10 mouse cellular contexts compared by ENCODE assay signal in genomic region chr17:46594606-46595005, GRCm38 (mm10). TPM values are rescaled to one million over a fixed set of nuclear protein-coding genes. Genes with fewer than 3 reads are reported as not detected.
DNase-seq lines count a peak whose midpoint lies in the region; ATAC-seq and TF ChIP-seq lines count a peak whose summit lies in the region.
"Had no signal": no experiment of that assay in that cellular context is flagged by ENCODE, and none has a peak within 500 bp of the region (broad histone marks: within the 10 kb centered on the region; RNA-seq: fewer than 3 reads in every experiment).

No protein-coding gene starts in this region.

- H3K9ac ChIP-seq in heart, embryonic 15.5 days, result peak overlapping the region; percentile 34
- no peak overlapping the region for H3K9ac ChIP-seq in heart, adult 2 months (ENCODE audit: low read depth, low read length)
- H3K9ac ChIP-seq in neural tube, embryonic 13.5 days, result no peak overlapping the region
- H3K9ac ChIP-seq in intestine, postnatal 0 days (ENCODE audit: low read depth, low read length), result no peak overlapping the region
- H3K9ac ChIP-seq: lung, embryonic 14.5 days had no signal

- H3K27ac ChIP-seq in heart, embryonic 15.5 days, result peak overlapping the region; percentile 56
- no peak overlapping the region for H3K27ac ChIP-seq in heart, adult 2 months
- H3K27ac ChIP-seq in neural tube, embryonic 13.5 days (replicated peaks), result peak overlapping the region; percentile 55; the same call in 1 of the 2 replicates
- no peak overlapping the region for H3K27ac ChIP-seq in intestine, postnatal 0 days (ENCODE audit: low read depth, low read length)

- no peak for TF ChIP-seq POLR2A in heart, adult 2 months (IDR thresholded peaks at IDR 0.05; ENCODE audit: insufficient read depth, low read depth, low read length)

- TF ChIP-seq EP300 in heart, adult 2 months (IDR thresholded peaks at IDR 0.05; ENCODE audit: insufficient read depth, low read depth, low read length), result no peak

- WGBS in heart, embryonic 15.5 days, result 15% methylated on average over 9 of the region's 9 CpGs
- WGBS in heart, adult 2 months, result 67% methylated on average over 9 of the region's 9 CpGs
- 39% methylated on average over 9 of the region's 9 CpGs for WGBS in neural tube, embryonic 13.5 days
- 61% methylated on average over 9 of the region's 9 CpGs for WGBS in intestine, postnatal 0 days

- intact Hi-C loops in heart, adult 2 months (cut with DNase I), result no loop called here

- no peak overlapping the region for H3K4me3 ChIP-seq in heart, embryonic 15.5 days
- no peak overlapping the region for H3K4me3 ChIP-seq in heart, adult 2 months
- no peak overlapping the region for H3K4me3 ChIP-seq in neural tube, embryonic 13.5 days
- no peak overlapping the region for H3K4me3 ChIP-seq in intestine, postnatal 0 days (ENCODE audit: low read depth, low read length)

- peaks cover 21% of the 10 kb centered on the region for H3K4me1 ChIP-seq in heart, embryonic 15.5 days (replicated peaks)
- H3K4me1 ChIP-seq in heart, adult 2 months (ENCODE audit: control insufficient read depth, insufficient read depth, low read length), result no peaks in the 10 kb centered on the region
- peaks cover 24% of the 10 kb centered on the region for H3K4me1 ChIP-seq in neural tube, embryonic 13.5 days (replicated peaks)
- no peaks in the 10 kb centered on the region; the same call in 1 of the 2 replicates for H3K4me1 ChIP-seq in intestine, postnatal 0 days (replicated peaks; ENCODE audit: control insufficient read depth, insufficient read depth, low read length)

- TF ChIP-seq CTCF in heart, adult 2 months (IDR thresholded peaks at IDR 0.05), result no peak
- TF ChIP-seq CTCF in intestine, postnatal 0 days (IDR thresholded peaks at IDR 0.05; ENCODE audit: low read depth), result no peak

- DNase-seq in heart, adult 2 months, result no peak
- DNase-seq in neural tube, embryonic 10.5 days (ENCODE audit: extremely low spot score, low spot score), result no peak
- no peak for DNase-seq in cerebellum, adult 9-10 months
- DNase-seq: cerebellum, adult 18-20 months; lung, embryonic 14.5 days; right cerebral cortex, postnatal 25 days had no signal

- H3K79me2 ChIP-seq in heart, adult 2 months (replicated peaks; ENCODE audit: control insufficient read depth, insufficient read depth, low read length), result no peaks in the 10 kb centered on the region

- H3K4me2 ChIP-seq in heart, embryonic 15.5 days, result no peak overlapping the region
- H3K4me2 ChIP-seq in neural tube, embryonic 13.5 days, result no peak overlapping the region
- no peak overlapping the region for H3K4me2 ChIP-seq in intestine, postnatal 0 days (replicated peaks; ENCODE audit: low read depth)
- H3K4me2 ChIP-seq: lung, embryonic 14.5 days had no signal

- peaks cover 5% of the 10 kb centered on the region; the same call in 1 of the 2 replicates for H3K36me3 ChIP-seq in heart, embryonic 15.5 days
- H3K36me3 ChIP-seq in heart, adult 2 months (ENCODE audit: control insufficient read depth, insufficient read depth, low read length), result no peaks in the 10 kb centered on the region
- H3K36me3 ChIP-seq in neural tube, embryonic 13.5 days, result peaks cover 22% of the 10 kb centered on the region
- peaks cover 7% of the 10 kb centered on the region; the same call in 1 of the 2 replicates for H3K36me3 ChIP-seq in intestine, postnatal 0 days (ENCODE audit: control insufficient read depth, insufficient read depth)

- ATAC-seq in heart, embryonic 15.5 days (replicated peaks; ENCODE audit: insufficient number of reproducible peaks, insufficient read depth, low FRiP score, low read depth), result no peak
- ATAC-seq in neural tube, embryonic 13.5 days (ENCODE audit: low read depth), result peak; percentile 49; the same call in 1 of the 2 replicates
- ATAC-seq in intestine, postnatal 0 days, result peak; percentile 20; the same call in 1 of the 2 replicates
- no peak for ATAC-seq in megakaryocyte, adult 5-6 weeks (ENCODE audit: poor library complexity, severe bottlenecking)

- H3K27me3 ChIP-seq in heart, embryonic 15.5 days, result no peaks in the 10 kb centered on the region
- no peaks in the 10 kb centered on the region for H3K27me3 ChIP-seq in heart, adult 2 months (ENCODE audit: control insufficient read depth, insufficient read depth, low read length)
- no peaks in the 10 kb centered on the region for H3K27me3 ChIP-seq in neural tube, embryonic 13.5 days
- no peaks in the 10 kb centered on the region for H3K27me3 ChIP-seq in intestine, postnatal 0 days (replicated peaks; ENCODE audit: control insufficient read depth, insufficient read depth, low read length)

- H3K9me3 ChIP-seq in heart, embryonic 15.5 days (replicated peaks), result no peaks in the 10 kb centered on the region
- no peaks in the 10 kb centered on the region for H3K9me3 ChIP-seq in neural tube, embryonic 13.5 days
- no peaks in the 10 kb centered on the region for H3K9me3 ChIP-seq in intestine, postnatal 0 days (ENCODE audit: control insufficient read depth)

RNA-seq across cellular contexts. Expression of gene Ptk7, which starts 34.7 kb away (rescaled TPM):
- 34.1 and 49.5 TPM in 2 replicates for polyA plus RNA-seq in heart, embryonic 15.5 days (2015; fragmentation: Nextera tagmentation; extraction: Ambion mirVana)
- total RNA-seq in heart, adult 2 months (2021), result 1 to 10 TPM; 2.6 TPM
- polyA plus RNA-seq in heart, adult 2 months (2012; rRNA removed), result 2.8 and 3.1 TPM in 2 replicates
- 38.7 and 41.3 TPM in 2 replicates for polyA plus RNA-seq in neural tube, embryonic 13.5 days (2015; fragmentation: Nextera tagmentation; extraction: Ambion mirVana)
- polyA plus RNA-seq in intestine, postnatal 0 days (2015; fragmentation: Nextera tagmentation; extraction: Ambion mirVana), result 13.7 and 14.7 TPM in 2 replicates
- total RNA-seq in megakaryocyte, adult 5-6 weeks (2015), result not detected in 2 replicates
- total RNA-seq in megakaryocyte, adult 5-6 weeks (2017), result 0.07 and 0.16 TPM in 2 replicates

RNA-seq across cellular contexts. Expression of gene Srf, which starts 38.6 kb away (rescaled TPM):
- polyA plus RNA-seq in heart, embryonic 15.5 days (2015; fragmentation: Nextera tagmentation; extraction: Ambion mirVana), result 8.7 and 14.6 TPM in 2 replicates
- 100 to 1,000 TPM in 1 of 2 experiments, 10 to 100 TPM in 1; 91.5 to 106 TPM for total RNA-seq in heart, adult 2 months (2021)
- polyA plus RNA-seq in heart, adult 2 months (2012; rRNA removed), result 223 and 227 TPM in 2 replicates
- polyA plus RNA-seq in neural tube, embryonic 13.5 days (2015; fragmentation: Nextera tagmentation; extraction: Ambion mirVana), result 4.7 and 5.4 TPM in 2 replicates
- polyA plus RNA-seq in intestine, postnatal 0 days (2015; fragmentation: Nextera tagmentation; extraction: Ambion mirVana), result 5.1 and 5.2 TPM in 2 replicates
- total RNA-seq in megakaryocyte, adult 5-6 weeks (2015), result 28.5 and 34.0 TPM in 2 replicates
- 23.7 and 36.3 TPM in 2 replicates for total RNA-seq in megakaryocyte, adult 5-6 weeks (2017)

RNA-seq across cellular contexts. Expression of gene Cul9, which starts 48.4 kb away (rescaled TPM):
- polyA plus RNA-seq in heart, embryonic 15.5 days (2015; fragmentation: Nextera tagmentation; extraction: Ambion mirVana), result 4.6 and 5.5 TPM in 2 replicates
- total RNA-seq in heart, adult 2 months (2021), result 10 to 100 TPM; 21.6 to 21.9 TPM
- 20.1 and 22.7 TPM in 2 replicates for polyA plus RNA-seq in heart, adult 2 months (2012; rRNA removed)
- polyA plus RNA-seq in neural tube, embryonic 13.5 days (2015; fragmentation: Nextera tagmentation; extraction: Ambion mirVana), result 16.4 and 17.0 TPM in 2 replicates
- polyA plus RNA-seq in intestine, postnatal 0 days (2015; fragmentation: Nextera tagmentation; extraction: Ambion mirVana), result 1.3 and 2.0 TPM in 2 replicates
- 2.7 and 4.3 TPM in 2 replicates for total RNA-seq in megakaryocyte, adult 5-6 weeks (2015)
- total RNA-seq in megakaryocyte, adult 5-6 weeks (2017), result 1.7 and 4.4 TPM in 2 replicates

RNA-seq across cellular contexts. Expression of gene Klc4, which starts 51.2 kb away (rescaled TPM):
- polyA plus RNA-seq in heart, embryonic 15.5 days (2015; fragmentation: Nextera tagmentation; extraction: Ambion mirVana), result 20.2 and 24.2 TPM in 2 replicates
- total RNA-seq in heart, adult 2 months (2021), result 10 to 100 TPM; 23.5 to 25.7 TPM
- polyA plus RNA-seq in heart, adult 2 months (2012; rRNA removed), result 20.9 and 22.3 TPM in 2 replicates
- 41.8 and 45.3 TPM in 2 replicates for polyA plus RNA-seq in neural tube, embryonic 13.5 days (2015; fragmentation: Nextera tagmentation; extraction: Ambion mirVana)
- 102 and 107 TPM in 2 replicates for polyA plus RNA-seq in intestine, postnatal 0 days (2015; fragmentation: Nextera tagmentation; extraction: Ambion mirVana)
- 3.5 and 4.9 TPM in 2 replicates for total RNA-seq in megakaryocyte, adult 5-6 weeks (2015)
- total RNA-seq in megakaryocyte, adult 5-6 weeks (2017), result 13.1 and 15.0 TPM in 2 replicates

RNA-seq across cellular contexts. Expression of gene Mrpl2, which starts 51.4 kb away (rescaled TPM):
- 94.3 and 102 TPM in 2 replicates for polyA plus RNA-seq in heart, embryonic 15.5 days (2015; fragmentation: Nextera tagmentation; extraction: Ambion mirVana)
- 100 to 1,000 TPM; 112 to 132 TPM for total RNA-seq in heart, adult 2 months (2021)
- 71.5 and 87.8 TPM in 2 replicates for polyA plus RNA-seq in heart, adult 2 months (2012; rRNA removed)
- polyA plus RNA-seq in neural tube, embryonic 13.5 days (2015; fragmentation: Nextera tagmentation; extraction: Ambion mirVana), result 63.2 and 70.1 TPM in 2 replicates
- 138 and 139 TPM in 2 replicates for polyA plus RNA-seq in intestine, postnatal 0 days (2015; fragmentation: Nextera tagmentation; extraction: Ambion mirVana)
- total RNA-seq in megakaryocyte, adult 5-6 weeks (2015), result 46.2 and 67.5 TPM in 2 replicates
- total RNA-seq in megakaryocyte, adult 5-6 weeks (2017), result 42.7 and 53.9 TPM in 2 replicates

Comparison
In these comparisons a context has a peak if more than half of its experiments do, and no peak if none do; other contexts are left out.
1. H3K27ac ChIP-seq: peak in heart, embryonic 15.5 days (single experiment) and neural tube, embryonic 13.5 days (single experiment); none in heart, adult 2 months (single experiment) and intestine, postnatal 0 days (single experiment).
2. RNA of gene Srf, which starts 38.6 kb away (polyA plus RNA-seq): 223 to 227 TPM in heart, adult 2 months; 8.7 to 14.6 TPM in heart, embryonic 15.5 days, 5.1 to 5.2 TPM in intestine, postnatal 0 days and 4.7 to 5.4 TPM in neural tube, embryonic 13.5 days; every median in the first group is over 10 times any median in the second.
3. ATAC-seq: peak in neural tube, embryonic 13.5 days (single experiment) and intestine, postnatal 0 days (single experiment); none in heart, embryonic 15.5 days (single experiment) and megakaryocyte, adult 5-6 weeks (single experiment).